Mouse (Mus musculus) hindbrain, postnatal 0 days (tissue): ENCODE results near the gene Ubox5. TPM values are rescaled to one million over a fixed set of nuclear protein-coding genes. Genes with fewer than 3 reads are reported as not detected.

Source experiments
- ATAC-seq: fragments of 200-750 bp; cut with Nextera tagmentation; 2 replicates; pipeline ENCODE4 v1.8.0; 2017; ENCODE audit warnings: mild to moderate bottlenecking, moderate TSS enrichment, moderate library complexity
- DNase-seq: peaks from one replicate; pipeline ENCODE4 v3.0.0-alpha.2; 2015; ENCODE audit warnings: low spot score
- H3K27ac ChIP-seq: fragments of 300-500 bp; sonication (generic); 2 replicates; pipeline ENCODE4 v1.5.1; 2014; ENCODE audit warnings: mild to moderate bottlenecking
- H3K27me3 ChIP-seq: fragments of 300-500 bp; sonication (generic); 2 replicates; pipeline ENCODE4 v1.6.1; 2014; ENCODE audit warnings: low read length, mixed read lengths; ENCODE audit not compliant: insufficient read depth
- H3K36me3 ChIP-seq: fragments of 300-500 bp; sonication (generic); 2 replicates; pipeline ENCODE4 v1.6.1; 2014; ENCODE audit warnings: low read length, mixed read lengths; ENCODE audit not compliant: insufficient read depth
- H3K4me1 ChIP-seq: fragments of 300-500 bp; sonication (generic); 2 replicates; pipeline ENCODE4 v1.6.1; 2014; ENCODE audit warnings: antibody characterized with exemption, low read length, mixed read lengths; ENCODE audit not compliant: insufficient read depth
- H3K4me2 ChIP-seq: fragments of 300-500 bp; sonication (generic); 2 replicates; pipeline ENCODE4 v1.6.1; 2014; ENCODE audit warnings: low read depth, mild to moderate bottlenecking, low read length, moderate library complexity, mixed read lengths
- H3K4me3 ChIP-seq: fragments of 300-500 bp; sonication (generic); 2 replicates; pipeline ENCODE4 v1.5.1; 2014; ENCODE audit warnings: low read length
- H3K9ac ChIP-seq: fragments of 300-500 bp; sonication (generic); replicated peaks from 2 replicates; pipeline ENCODE4 v1.6.1; 2014; ENCODE audit warnings: mild to moderate bottlenecking, low read length, moderate library complexity, mixed read lengths
- H3K9me3 ChIP-seq: fragments of 300-500 bp; sonication (generic); 2 replicates; pipeline ENCODE4 v1.6.1; 2016; ENCODE audit warnings: low read length, mixed read lengths
- CTCF ChIP-seq: IDR thresholded peaks from 2 replicates; pipeline ENCODE4 v1.5.1; 2016; ENCODE audit warnings: antibody characterized with exemption, control low read depth, low read depth
- WGBS: fragments of 180-500 bp; shearing (Covaris S2); extraction: QIAGEN DNeasy Blood & Tissue Kit; methylation state at CpG from one replicate; pipeline ENCODE4 v1.1.7; 2014; 5-methylcytosine and 5-hydroxymethylcytosine counted together
- polyA plus RNA-seq: library from polyadenylated mRNA; unstranded; fragments of >200 nt; fragmentation: Nextera tagmentation; extraction: Ambion mirVana; gene quantifications from 2 replicates; pipeline ENCODE4 v1.2.1, GENCODE M21; 2015
- total RNA-seq: library from RNA; depleted of rRNA; stranded (reverse); fragments of >200 nt; gene quantifications from 2 replicates; pipeline ENCODE4 v1.2.3, GENCODE M21; 2014

Ubox5 gene
- total and polyA plus RNA-seq, 2 experiments from 2014 or later = 5.9 to 6.8 TPM

GRCm38 (mm10) chr2:130569926-130570325 is 59.9 kb downstream of the Ubox5 start:
- no peak for TF ChIP-seq CTCF
- Histone ChIP-seq H3K9me3 (no peaks in the 10 kb centered on the region), H3K4me3 (no peak overlapping the region), H3K36me3 (peaks cover 17% of the 10 kb centered on the region; the same call in 1 of the 2 replicates), H3K4me2 (no peak overlapping the region), H3K9ac (no peak overlapping the region), H3K27ac (no peak overlapping the region), H3K27me3 (no peaks in the 10 kb centered on the region), H3K4me1 (no peaks in the 10 kb centered on the region; the same call in 1 of the 2 replicates)
- no peak for ATAC-seq
- DNase-seq = no peak

GRCm38 (mm10) chr2:130568921-130569320 is 60.9 kb downstream of the Ubox5 start:
- TF ChIP-seq CTCF = no peak
- ATAC-seq = no peak
- H3K4me2 ChIP-seq = no peak overlapping the region
- DNase-seq = no peak
- peaks cover 17% of the 10 kb centered on the region; the same call in 1 of the 2 replicates for H3K36me3 ChIP-seq
- H3K27me3 ChIP-seq = no peaks in the 10 kb centered on the region
- H3K27ac ChIP-seq = no peak overlapping the region
- 49% methylated on average over 4 of the region's 4 CpGs for WGBS
- H3K9ac ChIP-seq = no peak overlapping the region
- H3K4me3 ChIP-seq = no peak overlapping the region
- peaks cover 5% of the 10 kb centered on the region for H3K4me1 ChIP-seq
- no peaks in the 10 kb centered on the region for H3K9me3 ChIP-seq

- DNase-seq (no peak), ATAC-seq (no peak)
- H3K4me1 ChIP-seq = peaks cover 5% of the 10 kb centered on the region
- H3K27ac ChIP-seq = no peak overlapping the region
- H3K9ac ChIP-seq = peak overlapping the region; percentile 82; the same call in 1 of the 2 replicates
- no peak for TF ChIP-seq CTCF
- H3K36me3 ChIP-seq = peaks cover 17% of the 10 kb centered on the region; the same call in 1 of the 2 replicates
- H3K9me3 ChIP-seq = no peaks in the 10 kb centered on the region
- H3K27me3 ChIP-seq = no peaks in the 10 kb centered on the region
- peak overlapping the region; percentile 78 for H3K4me2 ChIP-seq
- peak overlapping the region; percentile 86; the same call in 1 of the 2 replicates for H3K4me3 ChIP-seq
- WGBS = 78% methylated on average over 8 of the region's 8 CpGs
Observed at GRCm38 (mm10) chr2:130564983-130565382, 64.9 kb downstream of the Ubox5 start.

- Histone ChIP-seq H3K4me3 (peak overlapping the region; percentile 86), H3K36me3 (peaks cover 17% of the 10 kb centered on the region; the same call in 1 of the 2 replicates), H3K27ac (peak overlapping the region; percentile 73), H3K4me1 (peaks cover 5% of the 10 kb centered on the region), H3K27me3 (no peaks in the 10 kb centered on the region), H3K9ac (peak overlapping the region; percentile 82), H3K4me2 (peak overlapping the region; percentile 78), H3K9me3 (no peaks in the 10 kb centered on the region)
- DNase-seq (no peak), ATAC-seq (no peak)
- TF ChIP-seq CTCF = no peak
- WGBS = 0% methylated on average over 23 of the region's 23 CpGs
Observed at GRCm38 (mm10) chr2:130564063-130564462, 65.8 kb downstream of the Ubox5 start.

- Histone ChIP-seq H3K4me2 (peak within 1 kb of the TSS; percentile 78), H3K4me3 (peak within 1 kb of the TSS; percentile 86), H3K27me3 (no peaks in the 10 kb centered on the region), H3K36me3 (peaks cover 17% of the 10 kb centered on the region; the same call in 1 of the 2 replicates), H3K9me3 (no peaks in the 10 kb centered on the region), H3K27ac (peak within 1 kb of the TSS; percentile 73), H3K4me1 (peaks cover 5% of the 10 kb centered on the region), H3K9ac (peak within 1 kb of the TSS; percentile 82)
- under 1% methylated on average over 61 of the region's 61 CpGs for WGBS
- peak; percentile 56 for TF ChIP-seq CTCF
- ATAC-seq (peak; percentile 99), DNase-seq (peak; percentile 97)
Observed at GRCm38 (mm10) chr2:130563212-130564055, 66.4 kb downstream of the Ubox5 start, which contains the start of gene Mrps26. Gene Mrps26 (plus strand): TSS chr2:130563742.

- DNase-seq (no peak), ATAC-seq (no peak)
- no peak overlapping the region for H3K4me3 ChIP-seq
- 63% methylated on average over 2 of the region's 2 CpGs for WGBS
- no peak overlapping the region for H3K27ac ChIP-seq
- TF ChIP-seq CTCF = peak; percentile 35; the same call in 1 of the 2 replicates
- no peak overlapping the region for H3K4me2 ChIP-seq
- H3K9me3 ChIP-seq = no peaks in the 10 kb centered on the region
- H3K4me1 ChIP-seq = no peaks in the 10 kb centered on the region
- H3K9ac ChIP-seq = no peak overlapping the region
- H3K27me3 ChIP-seq = no peaks in the 10 kb centered on the region
- peaks cover 28% of the 10 kb centered on the region for H3K36me3 ChIP-seq
Observed at GRCm38 (mm10) chr2:130558015-130558414, 71.8 kb downstream of the Ubox5 start.

- Histone ChIP-seq H3K9me3 (no peaks in the 10 kb centered on the region), H3K36me3 (peaks cover 32% of the 10 kb centered on the region), H3K27ac (no peak overlapping the region), H3K4me3 (no peak overlapping the region), H3K27me3 (no peaks in the 10 kb centered on the region), H3K4me1 (no peaks in the 10 kb centered on the region), H3K9ac (no peak overlapping the region), H3K4me2 (no peak overlapping the region)
- 95% methylated on average over 2 of the region's 2 CpGs for WGBS
- ATAC-seq (no peak), DNase-seq (no peak)
- TF ChIP-seq CTCF = no peak
Observed at GRCm38 (mm10) chr2:130557462-130557861, 72.4 kb downstream of the Ubox5 start.
